Mouse (Mus musculus) adrenal gland, postnatal 4 days (tissue): Measurements from ENCODE around the gene Junb. TPM values are rescaled to one million over a fixed set of nuclear protein-coding genes. Genes with fewer than 3 reads are reported as not detected.

ENCODE experiments used
- DNase-seq, 2 experiments: peaks; one replicate each; pipeline ENCODE4 v3.0.0; 2021 to 2022; ENCODE audit warnings: low spot score in 2 of 2, mixed read lengths in 2 of 2
- microRNA-seq: library from miRNA; unstranded; fragments of <30 nt; microRNA quantifications from one replicate; pipeline ENCODE4 v1.2.0, GENCODE M21; 2021
- total RNA-seq, 2 experiments: library from RNA; stranded (reverse); gene quantifications; 2 replicates each; pipeline ENCODE4 v1.2.3; 2021

Junb gene
- total RNA-seq, 2 experiments from 2014 or later: 26.1 to 28.9 TPM

GRCm38 (mm10) chr8:84945235-84945632 is 33.3 kb downstream of the Junb start:
- DNase-seq: no peak

- DNase-seq: no peak
These were observed 33.9 kb downstream of the Junb start for GRCm38 (mm10) chr8:84944478-84945160.

- DNase-seq: no peak
These were observed 34.8 kb downstream of the Junb start for GRCm38 (mm10) chr8:84943699-84944098.

- no peak for DNase-seq
These were observed 40.7 kb downstream of the Junb start for GRCm38 (mm10) chr8:84937620-84938485.

- peak in 1 of 2 experiments; percentile 44 for DNase-seq
These were observed 41.5 kb downstream of the Junb start, which contains the start of gene Mast1 for GRCm38 (mm10) chr8:84936962-84937546. Gene Mast1, minus strand, starts transcription at chr8:84937359.

- no peak for DNase-seq
These were observed 42.2 kb downstream of the Junb start for GRCm38 (mm10) chr8:84936041-84936961.

- DNase-seq: no peak
These were observed 43.0 kb downstream of the Junb start for GRCm38 (mm10) chr8:84935489-84935888.

- no peak for DNase-seq
These were observed 43.7 kb downstream of the Junb start for GRCm38 (mm10) chr8:84934860-84935259.

GRCm38 (mm10) chr8:84933767-84934559 is 44.6 kb downstream of the Junb start:
- no peak for DNase-seq

- no peak for DNase-seq
These were observed 47.9 kb downstream of the Junb start for GRCm38 (mm10) chr8:84930582-84930981.

- no peak for DNase-seq
These were observed 49.8 kb downstream of the Junb start for GRCm38 (mm10) chr8:84928456-84929306.

- DNase-seq: no peak
These were observed 51.0 kb downstream of the Junb start for GRCm38 (mm10) chr8:84927513-84927912.

GRCm38 (mm10) chr8:84925557-84925956 is 53.0 kb downstream of the Junb start:
- no peak for DNase-seq

Small RNA genes within 50 kb of the gene (microRNA-seq; reads per million reads assigned to microRNA genes)
- not detected for gene Gm24197

Other genes with a start within 250 kb of the Junb start
- gene Nfix, start 178.4 kb downstream of the Junb start, total RNA-seq: 100 to 1,000 TPM; 134 to 137 TPM
- gene Dand5, start 155.9 kb downstream of the Junb start, total RNA-seq: 1 to 10 TPM; 5.7 to 6.7 TPM
- gene Gadd45gip1, start 147.2 kb downstream of the Junb start, total RNA-seq: 10 to 100 TPM; 46.9 to 48.0 TPM
- gene Rad23a, start 138.1 kb downstream of the Junb start, total RNA-seq: 10 to 100 TPM; 86.4 to 93.8 TPM
- gene Calr, start 131.8 kb downstream of the Junb start, total RNA-seq: 100 to 1,000 TPM; 480 to 531 TPM
- gene Farsa, start 121.7 kb downstream of the Junb start, total RNA-seq: 10 to 100 TPM; 61.0 to 63.6 TPM
- gene Syce2, start 106.6 kb downstream of the Junb start, total RNA-seq: 10 to 100 TPM; 20.0 to 22.5 TPM
- 10 to 100 TPM; 55.0 to 56.0 TPM for gene Gcdh, start 84.8 kb downstream of the Junb start, total RNA-seq
- gene Klf1, start 76.8 kb downstream of the Junb start, total RNA-seq: 1 to 10 TPM; 2.7 to 6.8 TPM
- 10 to 100 TPM; 10.4 to 11.5 TPM for gene Dnase2a, start 70.2 kb downstream of the Junb start, total RNA-seq
- gene Mast1, start 41.4 kb downstream of the Junb start, total RNA-seq: 1 to 10 TPM; 8.3 to 8.5 TPM
- gene Rtbdn, start 31.7 kb downstream of the Junb start, total RNA-seq: under 1 TPM; 0.23 to 0.31 TPM
- not detected for gene Gm49661, start 9.3 kb downstream of the Junb start, total RNA-seq
- 100 to 1,000 TPM; 617 to 655 TPM for gene Prdx2, start 9.1 kb downstream of the Junb start, total RNA-seq
- 100 to 1,000 TPM; 122 to 138 TPM for gene Rnaseh2a, start 9.0 kb downstream of the Junb start, total RNA-seq
- gene Hook2, start 11.9 kb upstream of the Junb start, total RNA-seq: 10 to 100 TPM; 10.6 to 13.8 TPM
- not detected for gene Best2, start 35.8 kb upstream of the Junb start, total RNA-seq
- 10 to 100 TPM; 77.7 to 83.2 TPM for gene Asna1, start 46.6 kb upstream of the Junb start, total RNA-seq
- gene Trir, start 48.1 kb upstream of the Junb start, total RNA-seq: 100 to 1,000 TPM; 179 to 188 TPM
- gene Tnpo2, start 58.2 kb upstream of the Junb start, total RNA-seq: 10 to 100 TPM; 70.8 to 86.8 TPM
- 10 to 100 TPM; 36.5 to 39.8 TPM for gene Fbxw9, start 81.3 kb upstream of the Junb start, total RNA-seq
- gene Gm5741, start 89.3 kb upstream of the Junb start, total RNA-seq: not detected
- gene Dhps, start 93.0 kb upstream of the Junb start, total RNA-seq: 10 to 100 TPM; 43.0 to 48.2 TPM
- gene Wdr83os, start 102.0 kb upstream of the Junb start, total RNA-seq: 10 to 100 TPM; 77.8 to 80.6 TPM
- gene Wdr83, start 102.6 kb upstream of the Junb start, total RNA-seq: 10 to 100 TPM; 31.2 to 33.8 TPM
- gene Man2b1, start 104.6 kb upstream of the Junb start, total RNA-seq: 10 to 100 TPM; 69.1 to 69.2 TPM
- gene Zfp791, start 144.4 kb upstream of the Junb start, total RNA-seq: 1 to 10 TPM; 3.7 to 4.3 TPM
- not detected for gene Cks1brt, start 173.2 kb upstream of the Junb start, total RNA-seq
- gene Olfr371, start 247.3 kb upstream of the Junb start, total RNA-seq: not detected